Mouse (Mus musculus) heart, postnatal 0 days (tissue): Measurements from ENCODE around the gene Eif3l.

Experiments used
- CTCF ChIP-seq: IDR thresholded peaks from 2 replicates; pipeline ENCODE4 v1.5.1; 2016; ENCODE audit warnings: antibody characterized with exemption, control low read depth, low read depth
- EP300 ChIP-seq: IDR thresholded peaks from 2 replicates; pipeline ENCODE4 v1.6.1; 2016; ENCODE audit warnings: antibody characterized with exemption, low read depth

DNA sequence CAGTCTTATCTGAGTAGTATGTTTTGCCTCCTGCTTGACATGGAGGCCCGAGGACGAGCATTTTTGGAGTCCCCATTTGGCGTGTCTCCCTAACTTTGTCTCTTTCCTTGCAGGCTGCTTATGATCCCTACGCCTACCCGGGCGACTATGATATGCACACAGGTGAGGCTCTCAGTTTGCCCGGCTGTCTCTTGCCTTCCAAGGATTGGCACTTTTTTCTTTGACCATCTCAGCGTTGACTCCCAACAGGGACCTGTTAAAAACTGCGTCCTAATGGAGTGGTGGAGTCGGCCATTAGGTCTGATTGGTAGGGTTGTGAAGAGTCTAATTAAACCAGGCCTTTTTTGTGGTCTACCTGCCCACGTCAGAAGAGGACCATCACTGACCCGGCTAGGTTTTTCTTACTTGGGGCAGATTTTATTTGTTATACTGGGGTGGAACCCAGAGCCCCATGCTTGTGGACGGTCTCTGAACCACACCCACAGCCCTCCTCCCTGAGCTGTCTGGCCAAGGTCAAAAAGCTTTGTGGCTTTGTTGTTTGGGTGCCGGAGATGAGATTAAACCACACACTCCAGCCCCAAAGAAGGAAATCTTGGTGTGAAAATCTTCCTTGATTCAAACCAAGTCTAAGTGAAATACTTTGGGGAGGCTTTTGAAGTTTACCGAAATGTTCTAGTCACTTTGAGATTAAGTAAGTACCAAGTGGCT, 833 bp downstream of the Eif3l start:
- TF ChIP-seq CTCF (no peak), EP300 (no peak)
